Mouse (Mus musculus) megakaryocyte, embryonic 14.5 days (primary cell): ENCODE measurements around the gene Kiz.

Experiments used
- FLI1 ChIP-seq: IDR thresholded peaks from 2 replicates; pipeline ENCODE4 v1.6.1; 2012; ENCODE audit warnings: low read length, inconsistent platforms, mixed read lengths
- GATA1 ChIP-seq: IDR thresholded peaks from 3 replicates; pipeline ENCODE4 v1.6.1; 2012; ENCODE audit warnings: mixed read lengths, low read length, inconsistent platforms, borderline replicate concordance

DNA sequence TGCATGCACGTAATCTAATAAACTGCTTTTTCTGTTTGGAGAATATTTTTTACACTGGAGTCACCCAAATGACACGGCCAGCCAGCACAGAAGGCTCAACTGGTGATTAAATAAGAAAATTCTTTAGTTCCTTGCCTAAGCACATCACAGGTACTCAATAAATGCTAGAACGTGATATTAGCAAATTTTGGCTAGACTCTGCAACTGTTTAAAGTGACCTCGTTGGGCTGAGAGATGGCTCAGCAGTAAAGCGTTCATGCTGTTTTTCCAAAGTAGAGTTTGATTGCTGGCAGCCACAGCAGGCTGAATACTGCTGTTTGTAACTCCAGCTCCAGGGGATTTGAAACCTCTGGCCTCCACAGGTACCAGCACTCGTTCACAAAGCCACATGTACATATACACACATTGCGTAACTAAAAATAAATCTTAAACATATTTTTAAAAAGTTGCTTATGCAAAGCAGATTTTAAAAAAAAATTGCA lies 156.5 kb downstream of the Kiz start:
- TF ChIP-seq GATA1 (no peak), FLI1 (no peak)
